Mouse (Mus musculus) cortical plate, adult 2 months (tissue): ENCODE measurements around the gene Nav1.

Experiments
- CTCF ChIP-seq: fragments of 200-500 bp; IDR thresholded peaks from 2 replicates; pipeline ENCODE4 v1.5.1; 2011; ENCODE audit warnings: mild to moderate bottlenecking, control low read depth, low read length; ENCODE audit not compliant: insufficient read depth; ENCODE audit errors: extremely low read depth
- POLR2A ChIP-seq: fragments of 200-500 bp; IDR thresholded peaks from 2 replicates; pipeline ENCODE4 v1.6.1; 2011; ENCODE audit warnings: mild to moderate bottlenecking, low read length, control low read depth; ENCODE audit not compliant: insufficient read depth; ENCODE audit errors: extremely low read depth

GRCm38 (mm10) chr1:135586903-135587302, 20.2 kb downstream of the Nav1 start:
- TF ChIP-seq CTCF (no peak), POLR2A (no peak)
